Mouse (Mus musculus): Measurements from ENCODE around the gene Grid2. TPM values are rescaled to one million over a fixed set of nuclear protein-coding genes. Genes with fewer than 3 reads are reported as not detected.

Grid2 gene
- polyA plus RNA-seq, 1 experiment from 2014 or later, result 0.15 TPM

- H3K27me3 ChIP-seq (ENCODE audit: insufficient read depth, low read length), result no peaks in the 10 kb centered on the region
- ATAC-seq (ENCODE audit: low FRiP score, low TSS enrichment), result no peak
- H3K4me3 ChIP-seq (ENCODE audit: low read length), result no peak overlapping the region
- no peaks in the 10 kb centered on the region for H3K4me1 ChIP-seq (ENCODE audit: insufficient read depth, low read length)
- no peaks in the 10 kb centered on the region for H3K36me3 ChIP-seq (ENCODE audit: insufficient read depth, low read length)
- no peak overlapping the region for H3K4me2 ChIP-seq (replicated peaks; ENCODE audit: low read depth, low read length)
- H3K9ac ChIP-seq (replicated peaks; ENCODE audit: low read length), result no peak overlapping the region
- WGBS, result 86% methylated on average over 2 of the region's 2 CpGs
- H3K9me3 ChIP-seq (ENCODE audit: low read length), result no peaks in the 10 kb centered on the region
- H3K27ac ChIP-seq (ENCODE audit: low read length), result no peak overlapping the region
Observed at GRCm38 (mm10) chr6:64114594-64114993, 858.9 kb downstream of the Grid2 start.

- ATAC-seq (ENCODE audit: low FRiP score, low TSS enrichment), result no peak
- 88% methylated on average over 9 of the region's 9 CpGs for WGBS
- no peaks in the 10 kb centered on the region for H3K36me3 ChIP-seq (ENCODE audit: insufficient read depth, low read length)
Observed at GRCm38 (mm10) chr6:64136275-64136674, 880.6 kb downstream of the Grid2 start.

GRCm38 (mm10) chr6:64148613-64149012 lies 892.9 kb downstream of the Grid2 start:
- Histone ChIP-seq H3K27ac (ENCODE audit: low read length) (no peak overlapping the region), H3K4me2 (replicated peaks; ENCODE audit: low read depth, low read length) (no peak overlapping the region), H3K4me1 (ENCODE audit: insufficient read depth, low read length) (no peaks in the 10 kb centered on the region), H3K4me3 (ENCODE audit: low read length) (no peak overlapping the region), H3K27me3 (ENCODE audit: insufficient read depth, low read length) (no peaks in the 10 kb centered on the region), H3K36me3 (ENCODE audit: insufficient read depth, low read length) (no peaks in the 10 kb centered on the region), H3K9ac (replicated peaks; ENCODE audit: low read length) (no peak overlapping the region), H3K9me3 (ENCODE audit: low read length) (no peaks in the 10 kb centered on the region)
- 74% methylated on average over 7 of the region's 7 CpGs for WGBS
- ATAC-seq (ENCODE audit: low FRiP score, low TSS enrichment), result no peak

More at GRCm38 (mm10) chr6:64136275-64136674, 880.6 kb downstream of the Grid2 start:
- Histone ChIP-seq H3K4me1 (ENCODE audit: insufficient read depth, low read length) (no peaks in the 10 kb centered on the region), H3K9ac (replicated peaks; ENCODE audit: low read length) (no peak overlapping the region), H3K4me3 (ENCODE audit: low read length) (no peak overlapping the region), H3K27ac (ENCODE audit: low read length) (no peak overlapping the region), H3K27me3 (ENCODE audit: insufficient read depth, low read length) (no peaks in the 10 kb centered on the region), H3K4me2 (replicated peaks; ENCODE audit: low read depth, low read length) (no peak overlapping the region), H3K9me3 (ENCODE audit: low read length) (no peaks in the 10 kb centered on the region)

- no peaks in the 10 kb centered on the region for H3K4me1 ChIP-seq (ENCODE audit: insufficient read depth, low read length)
- ATAC-seq (ENCODE audit: low FRiP score, low TSS enrichment), result no peak
- no peaks in the 10 kb centered on the region for H3K36me3 ChIP-seq (ENCODE audit: insufficient read depth, low read length)
- H3K27me3 ChIP-seq (ENCODE audit: insufficient read depth, low read length), result no peaks in the 10 kb centered on the region
- H3K4me2 ChIP-seq (replicated peaks; ENCODE audit: low read depth, low read length), result no peak overlapping the region
- no peaks in the 10 kb centered on the region for H3K9me3 ChIP-seq (ENCODE audit: low read length)
- 100% methylated on average over 1 of the region's 1 CpGs for WGBS
- H3K27ac ChIP-seq (ENCODE audit: low read length), result no peak overlapping the region
- H3K4me3 ChIP-seq (ENCODE audit: low read length), result no peak overlapping the region
- no peak overlapping the region for H3K9ac ChIP-seq (replicated peaks; ENCODE audit: low read length)
Observed at GRCm38 (mm10) chr6:64174995-64175612, 919.4 kb downstream of the Grid2 start.

GRCm38 (mm10) chr6:64193646-64194045 lies 938.0 kb downstream of the Grid2 start:
- Histone ChIP-seq H3K9me3 (ENCODE audit: low read length) (no peaks in the 10 kb centered on the region), H3K27ac (ENCODE audit: low read length) (no peak overlapping the region), H3K9ac (replicated peaks; ENCODE audit: low read length) (no peak overlapping the region), H3K4me3 (ENCODE audit: low read length) (no peak overlapping the region), H3K27me3 (ENCODE audit: insufficient read depth, low read length) (no peaks in the 10 kb centered on the region), H3K4me1 (ENCODE audit: insufficient read depth, low read length) (no peaks in the 10 kb centered on the region), H3K36me3 (ENCODE audit: insufficient read depth, low read length) (no peaks in the 10 kb centered on the region), H3K4me2 (replicated peaks; ENCODE audit: low read depth, low read length) (no peak overlapping the region)
- no peak for ATAC-seq (ENCODE audit: low FRiP score, low TSS enrichment)
- 63% methylated on average over 1 of the region's 1 CpGs for WGBS

- Histone ChIP-seq H3K36me3 (ENCODE audit: insufficient read depth, low read length) (no peaks in the 10 kb centered on the region), H3K4me2 (replicated peaks; ENCODE audit: low read depth, low read length) (no peak overlapping the region), H3K27me3 (ENCODE audit: insufficient read depth, low read length) (no peaks in the 10 kb centered on the region), H3K27ac (ENCODE audit: low read length) (no peak overlapping the region), H3K4me1 (ENCODE audit: insufficient read depth, low read length) (no peaks in the 10 kb centered on the region), H3K4me3 (ENCODE audit: low read length) (no peak overlapping the region), H3K9me3 (ENCODE audit: low read length) (no peaks in the 10 kb centered on the region), H3K9ac (replicated peaks; ENCODE audit: low read length) (no peak overlapping the region)
- 33% methylated on average over 8 of the region's 8 CpGs for WGBS
- ATAC-seq (ENCODE audit: low FRiP score, low TSS enrichment), result no peak
Observed at GRCm38 (mm10) chr6:64202396-64203122, 946.9 kb downstream of the Grid2 start.

- Histone ChIP-seq H3K4me2 (replicated peaks; ENCODE audit: low read depth, low read length) (no peak overlapping the region), H3K4me1 (ENCODE audit: insufficient read depth, low read length) (0 out of 2 replicates have a peak, but pooled peaks cover 3% of the 10 kb centered on the region), H3K36me3 (ENCODE audit: insufficient read depth, low read length) (no peaks in the 10 kb centered on the region), H3K9ac (replicated peaks; ENCODE audit: low read length) (no peak overlapping the region), H3K9me3 (ENCODE audit: low read length) (no peaks in the 10 kb centered on the region), H3K4me3 (ENCODE audit: low read length) (no peak overlapping the region), H3K27ac (ENCODE audit: low read length) (no peak overlapping the region), H3K27me3 (ENCODE audit: insufficient read depth, low read length) (no peaks in the 10 kb centered on the region)
- no peak for ATAC-seq (ENCODE audit: low FRiP score, low TSS enrichment)
- 85% methylated on average over 3 of the region's 3 CpGs for WGBS
Observed at GRCm38 (mm10) chr6:64236351-64236750, 980.7 kb downstream of the Grid2 start.

- Histone ChIP-seq H3K4me3 (ENCODE audit: low read length) (no peak overlapping the region), H3K36me3 (ENCODE audit: insufficient read depth, low read length) (no peaks in the 10 kb centered on the region), H3K9ac (replicated peaks; ENCODE audit: low read length) (no peak overlapping the region), H3K9me3 (ENCODE audit: low read length) (no peaks in the 10 kb centered on the region), H3K4me1 (ENCODE audit: insufficient read depth, low read length) (0 out of 2 replicates have a peak, but pooled peaks cover 3% of the 10 kb centered on the region), H3K27me3 (ENCODE audit: insufficient read depth, low read length) (no peaks in the 10 kb centered on the region), H3K27ac (ENCODE audit: low read length) (no peak overlapping the region), H3K4me2 (replicated peaks; ENCODE audit: low read depth, low read length) (no peak overlapping the region)
- 32% methylated on average over 1 of the region's 1 CpGs for WGBS
- ATAC-seq (ENCODE audit: low FRiP score, low TSS enrichment), result no peak
Observed at GRCm38 (mm10) chr6:64240526-64240925, 984.9 kb downstream of the Grid2 start.

- Histone ChIP-seq H3K4me3 (ENCODE audit: low read length) (no peak overlapping the region), H3K4me2 (replicated peaks; ENCODE audit: low read depth, low read length) (no peak overlapping the region), H3K36me3 (ENCODE audit: insufficient read depth, low read length) (no peaks in the 10 kb centered on the region), H3K27ac (ENCODE audit: low read length) (no peak overlapping the region), H3K4me1 (ENCODE audit: insufficient read depth, low read length) (no peaks in the 10 kb centered on the region), H3K27me3 (ENCODE audit: insufficient read depth, low read length) (no peaks in the 10 kb centered on the region), H3K9ac (replicated peaks; ENCODE audit: low read length) (no peak overlapping the region), H3K9me3 (ENCODE audit: low read length) (no peaks in the 10 kb centered on the region)
- no peak for ATAC-seq (ENCODE audit: low FRiP score, low TSS enrichment)
- 79% methylated on average over 1 of the region's 1 CpGs for WGBS
Observed at GRCm38 (mm10) chr6:64245951-64246350, 990.3 kb downstream of the Grid2 start.

- no peak for ATAC-seq (ENCODE audit: low FRiP score, low TSS enrichment)
- no peak overlapping the region for H3K4me3 ChIP-seq (ENCODE audit: low read length)
- H3K4me2 ChIP-seq (replicated peaks; ENCODE audit: low read depth, low read length), result no peak overlapping the region
- H3K9me3 ChIP-seq (ENCODE audit: low read length), result no peaks in the 10 kb centered on the region
- 77% methylated on average over 1 of the region's 1 CpGs for WGBS
- H3K27ac ChIP-seq (ENCODE audit: low read length), result no peak overlapping the region
- no peaks in the 10 kb centered on the region for H3K4me1 ChIP-seq (ENCODE audit: insufficient read depth, low read length)
- H3K9ac ChIP-seq (replicated peaks; ENCODE audit: low read length), result no peak overlapping the region
- H3K36me3 ChIP-seq (ENCODE audit: insufficient read depth, low read length), result no peaks in the 10 kb centered on the region
- H3K27me3 ChIP-seq (ENCODE audit: insufficient read depth, low read length), result no peaks in the 10 kb centered on the region
Observed at GRCm38 (mm10) chr6:64251041-64251440, 995.4 kb downstream of the Grid2 start.

All from kidney, embryonic 16.5 days (tissue).